Mouse (Mus musculus): ENCODE results near the gene Dpp10. TPM values are rescaled to one million over a fixed set of nuclear protein-coding genes. Genes with fewer than 3 reads are reported as not detected.

The Dpp10 gene
- polyA plus RNA-seq (2017; shearing (Covaris generic)), result under 1 TPM in 1 of 2 experiments, not detected in 1; 0.03 TPM

DNA sequence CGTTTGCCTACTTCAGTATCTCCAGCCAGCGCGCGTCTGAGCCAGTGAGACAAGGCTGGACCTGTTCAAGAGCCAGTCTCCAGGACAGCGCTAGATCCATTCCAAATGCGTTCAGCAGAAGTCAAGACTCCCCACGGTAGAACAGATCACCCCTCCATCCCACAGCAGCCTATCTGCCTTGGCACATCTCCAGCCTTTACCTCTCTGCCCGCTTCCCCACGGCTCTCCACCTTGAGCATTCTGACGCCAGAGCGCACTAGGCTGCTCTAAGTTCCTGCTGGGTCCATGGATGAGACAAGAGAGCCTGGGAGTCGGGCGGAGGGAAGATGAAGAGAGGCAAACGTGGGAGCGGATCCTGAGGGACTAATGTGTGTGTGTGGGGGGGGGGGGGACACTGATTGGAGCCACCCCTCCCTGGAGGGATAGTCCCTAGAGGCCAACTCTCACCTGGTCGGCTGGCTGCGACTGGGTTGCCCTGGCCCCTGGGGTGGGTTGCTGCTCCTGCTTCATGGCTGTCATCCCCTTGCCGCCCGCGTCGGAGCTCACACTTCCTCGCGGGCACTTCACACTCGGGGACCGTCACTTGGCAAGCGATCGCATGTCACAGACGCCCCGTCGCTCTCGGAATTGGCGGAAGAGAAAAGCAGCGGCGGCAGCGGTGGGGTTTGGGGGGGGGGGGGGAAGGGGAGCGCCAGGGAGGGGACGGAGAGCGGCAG, at the start of gene Dpp10:
Dpp10 (minus strand) TSS at position 635 of the 716 bp plus-strand sequence.
- ATAC-seq, result no peak

DNA sequence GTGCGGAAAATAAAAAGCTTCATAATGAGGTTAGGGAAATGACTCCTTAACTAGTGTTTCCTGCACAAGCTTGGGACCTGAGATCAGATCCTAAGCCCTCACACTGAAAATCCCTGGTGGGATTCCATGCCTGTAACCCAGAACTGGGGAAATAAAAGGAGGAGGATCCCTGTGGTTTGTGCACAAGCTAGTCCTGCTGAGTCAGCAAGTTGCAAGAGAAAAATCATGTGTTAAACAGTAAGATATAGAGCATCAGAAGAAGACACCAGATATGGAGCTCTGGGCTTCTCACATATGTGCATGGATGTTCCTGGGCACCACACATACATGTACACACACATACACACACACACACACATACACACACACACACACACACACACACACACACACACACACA, 3.2 kb upstream of the Dpp10 start:
- no peak for ATAC-seq

DNA sequence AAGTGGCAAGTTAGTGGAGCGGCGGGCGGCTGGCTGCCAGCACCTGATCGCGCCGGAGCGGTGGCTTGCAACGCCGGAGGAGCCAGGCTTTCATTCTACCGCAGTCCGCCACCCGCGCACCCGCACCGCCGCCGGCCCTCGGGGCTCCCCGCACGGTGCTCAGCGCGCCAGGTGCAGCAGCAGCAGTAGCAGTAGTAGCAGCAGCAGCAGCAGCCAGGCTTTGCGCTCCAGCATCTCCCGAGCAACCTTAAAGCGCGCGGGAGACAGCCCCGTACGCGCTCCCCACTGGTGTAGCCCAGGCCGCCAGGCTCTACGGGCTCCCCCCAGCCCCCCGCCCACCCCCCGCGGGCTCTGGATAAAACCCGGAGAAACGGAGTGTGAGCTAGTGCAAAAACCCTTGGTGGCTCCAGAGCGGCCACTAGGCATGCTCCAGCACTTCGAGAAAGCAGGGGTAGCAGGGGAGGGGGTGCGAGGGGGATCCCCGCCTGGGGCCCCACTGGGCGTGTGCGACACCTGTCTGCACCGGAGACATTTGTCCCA, 472 bp upstream of the Dpp10 start:
- no peak for ATAC-seq

DNA sequence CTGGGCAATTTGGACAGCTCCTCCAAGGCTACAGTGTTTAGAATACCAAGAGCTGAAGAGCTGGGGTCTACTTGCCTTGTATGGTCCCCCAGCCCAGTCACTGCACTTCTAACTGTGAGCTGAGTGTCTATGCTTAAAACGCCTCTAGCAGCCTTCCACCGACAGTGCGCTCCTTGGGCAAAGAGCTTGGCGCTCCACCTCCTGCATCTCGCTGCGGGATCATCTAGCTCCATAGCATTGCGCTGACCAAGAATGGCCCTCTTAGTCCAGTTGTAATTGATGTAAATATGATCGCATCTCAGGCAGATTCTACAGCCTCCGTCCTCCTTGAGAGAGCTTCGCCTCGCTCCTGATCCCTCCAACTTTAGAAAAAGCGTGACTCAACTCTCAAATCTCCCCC, 1.2 kb downstream of the Dpp10 start:
- no peak for ATAC-seq

DNA sequence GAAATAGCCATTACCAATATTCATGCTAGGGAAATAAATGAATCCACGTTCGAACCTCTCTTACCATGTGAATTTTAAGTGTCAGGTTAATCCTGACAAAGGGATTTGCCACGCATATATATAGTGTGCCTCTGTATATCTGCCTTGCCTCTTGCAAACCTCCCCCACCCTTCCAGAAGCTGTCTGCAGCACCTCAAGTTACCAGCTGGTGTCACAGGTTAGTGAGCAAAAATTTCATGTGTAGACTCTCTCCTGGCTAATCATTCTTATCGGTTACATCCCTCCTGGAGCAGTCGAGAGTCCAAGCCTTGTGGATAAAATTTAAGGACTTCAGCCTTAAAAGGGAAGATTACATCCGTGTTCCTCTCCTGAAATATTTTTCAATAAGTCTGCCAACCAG, 1.9 kb downstream of the Dpp10 start:
- ATAC-seq, result no peak

DNA sequence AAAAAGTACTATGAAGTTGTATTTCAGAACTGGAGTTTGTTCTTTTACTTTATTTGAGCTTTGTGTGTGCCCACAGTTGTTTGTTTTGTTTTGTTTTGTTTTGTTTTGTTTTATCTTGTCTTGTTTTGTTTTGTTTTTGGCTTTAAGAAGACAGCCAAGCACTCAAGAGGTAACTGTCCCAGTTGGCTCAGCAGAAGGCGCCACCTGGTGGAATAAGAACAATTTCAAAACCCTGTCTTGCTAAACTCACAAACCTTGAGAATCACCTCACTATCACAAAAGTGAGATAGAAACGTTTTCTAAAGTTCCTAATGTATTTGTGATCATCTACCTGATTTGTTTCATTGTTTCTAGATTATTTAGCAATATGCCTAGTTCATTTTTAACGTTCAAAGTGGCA, 3.8 kb downstream of the Dpp10 start:
- ATAC-seq, result no peak

DNA sequence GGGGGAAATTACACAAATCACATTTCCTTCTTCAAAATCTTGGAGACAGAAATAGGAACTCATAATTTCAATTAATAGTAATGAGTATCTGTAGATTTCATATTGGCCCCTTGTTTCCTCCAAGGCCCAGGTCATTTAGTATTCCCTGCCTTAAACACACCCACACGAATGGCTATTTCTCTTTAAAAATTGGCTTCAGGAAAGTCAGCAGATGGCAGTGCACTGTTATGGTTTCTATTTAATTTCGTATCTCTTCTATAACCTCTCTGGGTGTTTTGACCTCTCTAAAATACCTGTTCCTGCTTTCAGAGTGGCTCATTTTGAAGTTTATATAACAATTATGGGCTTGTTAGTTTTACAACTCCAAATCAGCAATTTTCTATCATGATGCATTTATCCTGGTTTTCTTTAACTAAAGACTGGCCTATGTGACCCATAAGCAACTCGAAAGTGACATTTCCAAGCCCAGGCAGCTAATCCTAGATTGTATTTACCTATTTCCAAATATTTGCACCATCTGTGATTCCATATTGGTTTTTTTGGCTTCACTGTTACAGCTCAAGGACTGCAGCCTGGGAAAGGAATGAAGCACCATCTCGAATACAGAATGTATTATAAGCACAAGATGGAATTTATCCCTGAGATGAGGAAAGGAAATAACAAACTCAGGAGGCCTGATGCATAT, 9.9 kb downstream of the Dpp10 start:
- ATAC-seq, result no peak

DNA sequence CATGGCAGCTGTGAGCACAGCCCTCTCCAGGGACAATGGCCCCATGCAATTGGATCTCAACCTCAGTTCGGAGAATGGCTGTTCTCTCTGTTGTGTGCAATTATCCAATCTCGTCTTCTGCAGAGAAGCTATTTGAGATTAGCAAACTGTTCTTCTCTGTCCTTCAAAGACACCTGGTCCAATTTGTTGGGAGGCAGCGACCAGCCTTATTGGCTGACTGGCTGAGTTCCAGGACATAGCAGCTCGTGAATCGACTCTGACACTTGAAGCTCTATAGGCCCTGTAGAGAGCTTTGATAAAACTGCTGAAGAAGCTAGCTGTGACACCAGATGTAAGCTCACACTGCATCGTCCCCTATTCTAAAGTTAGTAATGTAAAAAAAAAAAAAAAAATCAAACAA, 12.7 kb downstream of the Dpp10 start:
- ATAC-seq, result no peak

DNA sequence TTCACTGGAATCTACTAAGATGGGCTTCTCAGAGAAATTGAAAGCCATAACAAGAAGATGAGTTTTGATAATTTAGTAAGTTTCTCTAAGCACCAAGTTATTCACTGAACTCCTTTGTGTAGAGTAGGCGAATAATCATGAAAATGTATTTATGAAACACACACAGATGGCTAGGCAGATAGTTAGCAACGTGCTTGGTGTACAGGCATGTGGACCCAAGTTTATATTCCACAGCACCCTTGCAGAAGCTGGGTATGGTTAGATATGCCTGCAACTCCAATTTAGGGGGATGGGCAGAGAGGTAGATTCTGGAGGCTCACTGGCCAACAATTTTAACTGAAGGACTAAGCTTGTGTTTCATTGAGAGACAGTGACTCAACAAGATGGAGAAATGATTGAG, 13.4 kb downstream of the Dpp10 start:
- no peak for ATAC-seq

DNA sequence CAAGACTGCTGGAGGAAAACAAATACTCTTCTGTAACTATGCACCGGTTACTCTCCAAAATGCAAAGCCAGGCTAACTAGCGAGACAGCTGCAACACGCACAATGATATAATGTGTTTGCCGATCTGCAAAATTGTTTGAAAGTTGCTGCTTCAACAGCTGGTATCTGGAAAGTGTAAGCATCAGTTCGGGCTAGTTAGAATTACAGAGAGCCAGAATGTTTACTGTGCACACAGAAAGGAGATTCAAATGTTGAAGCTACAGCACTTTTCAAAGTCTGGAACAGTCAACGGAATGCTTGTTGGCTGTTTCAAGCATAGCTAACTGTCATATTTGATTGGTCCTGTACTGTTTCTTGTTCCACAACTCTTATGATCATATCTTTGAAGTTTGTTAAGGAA, 42.6 kb downstream of the Dpp10 start:
- ATAC-seq, result no peak

DNA sequence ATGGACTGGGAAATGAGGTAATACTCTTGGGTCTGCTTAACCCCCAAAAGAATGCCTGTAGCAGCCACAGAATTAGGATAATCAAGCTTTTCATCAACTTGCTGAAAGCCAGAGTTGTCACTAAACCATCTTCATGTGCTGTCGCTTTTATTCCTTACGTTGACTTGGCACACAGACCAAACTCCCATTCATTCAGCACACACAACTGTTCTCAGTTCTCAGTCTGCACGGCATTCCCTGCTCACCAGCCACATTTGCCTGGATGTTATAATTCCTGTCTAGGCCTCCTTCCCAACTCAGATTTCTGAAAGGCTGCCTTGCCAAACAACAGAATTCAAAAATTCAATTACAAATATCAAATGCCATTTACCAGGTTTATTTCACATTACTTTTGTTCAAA, 49.6 kb downstream of the Dpp10 start:
- ATAC-seq, result no peak

DNA sequence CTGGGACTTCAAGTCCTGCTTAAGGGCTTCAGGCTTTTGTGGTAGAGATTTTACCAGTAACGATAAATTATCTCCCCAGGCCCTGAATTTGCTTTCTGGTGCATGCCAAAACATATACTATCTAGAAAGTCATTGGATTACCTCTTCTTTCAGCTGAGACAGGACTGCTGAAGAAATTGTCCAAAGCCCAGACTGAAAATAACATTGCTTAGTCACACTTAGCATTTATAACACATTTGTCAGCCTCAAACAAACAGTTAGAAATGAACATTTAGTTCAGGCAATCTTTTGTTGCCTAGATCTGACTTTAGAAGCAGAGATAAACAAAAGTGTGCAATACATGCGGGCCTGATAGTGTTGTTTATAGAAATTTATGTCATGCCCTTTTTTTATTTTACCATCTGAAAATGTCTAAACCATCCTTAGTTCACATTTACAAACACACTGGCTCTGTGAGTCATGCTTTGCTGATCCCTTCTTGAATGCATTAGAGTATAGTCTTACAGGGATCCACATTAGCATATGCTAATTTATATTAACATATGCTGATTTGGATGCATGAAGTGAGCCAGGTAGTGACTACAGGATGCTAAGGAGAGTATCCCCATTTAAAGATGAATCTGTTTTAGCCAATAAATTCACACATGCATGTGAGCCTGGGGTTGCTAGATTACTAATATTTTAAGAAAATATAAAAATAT, 59.9 kb downstream of the Dpp10 start:
- ATAC-seq, result no peak

DNA sequence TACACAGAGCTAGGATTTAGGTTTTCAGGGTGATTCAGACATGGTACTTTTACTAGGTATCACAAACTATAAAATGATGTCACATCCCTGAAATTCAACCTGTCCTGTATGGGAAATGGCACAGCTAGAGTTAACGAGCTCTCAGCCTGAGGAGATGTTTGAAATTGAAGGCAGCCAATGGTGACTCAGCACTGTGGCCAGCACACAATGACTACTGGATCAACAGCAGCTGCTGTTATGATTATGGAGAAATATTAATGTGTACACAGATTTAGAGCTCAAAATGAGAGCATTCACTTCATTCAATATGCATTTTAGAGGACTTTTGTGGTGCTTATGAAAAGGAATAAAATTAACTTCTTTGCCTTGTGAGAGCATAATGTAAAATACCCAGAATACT, 66.8 kb downstream of the Dpp10 start:
- ATAC-seq, result no peak

DNA sequence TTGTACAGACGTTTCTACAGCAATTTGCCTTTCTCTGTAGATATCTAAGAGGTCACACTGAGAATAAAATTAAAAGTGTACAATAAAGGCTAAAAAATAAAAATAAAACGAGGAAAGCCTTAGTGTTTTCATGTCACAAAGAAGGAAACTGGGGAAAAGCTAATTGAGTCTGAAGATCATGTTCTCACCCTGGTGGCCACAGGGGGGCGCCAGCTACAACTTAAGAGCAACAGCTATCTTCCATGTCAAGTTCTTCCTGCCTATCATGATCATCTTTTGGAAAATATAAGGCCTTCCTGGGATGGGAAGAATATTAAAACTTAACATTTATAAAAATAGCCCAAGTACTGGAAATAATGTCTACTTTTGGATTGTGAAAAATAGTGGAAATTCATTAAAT, 70.7 kb downstream of the Dpp10 start:
- ATAC-seq, result no peak

DNA sequence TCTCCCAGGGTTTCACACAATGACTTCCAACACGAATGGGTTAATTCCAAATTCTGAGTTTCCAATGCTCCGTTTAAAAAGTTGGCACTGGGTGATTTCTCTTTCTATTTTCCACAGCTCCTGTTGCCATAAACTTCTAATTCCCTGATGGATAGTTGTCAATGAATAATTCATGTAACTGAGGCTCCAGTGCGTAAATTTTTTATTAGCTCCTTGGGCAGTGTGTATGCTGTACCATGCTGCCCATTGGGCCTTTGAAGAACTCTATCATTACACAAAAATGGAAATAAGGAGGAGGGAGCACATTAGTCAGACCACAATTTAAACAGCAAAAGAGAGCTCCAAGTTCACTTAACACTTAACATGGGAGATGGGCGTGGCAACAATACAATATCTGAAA, 99.2 kb downstream of the Dpp10 start:
- ATAC-seq, result no peak

DNA sequence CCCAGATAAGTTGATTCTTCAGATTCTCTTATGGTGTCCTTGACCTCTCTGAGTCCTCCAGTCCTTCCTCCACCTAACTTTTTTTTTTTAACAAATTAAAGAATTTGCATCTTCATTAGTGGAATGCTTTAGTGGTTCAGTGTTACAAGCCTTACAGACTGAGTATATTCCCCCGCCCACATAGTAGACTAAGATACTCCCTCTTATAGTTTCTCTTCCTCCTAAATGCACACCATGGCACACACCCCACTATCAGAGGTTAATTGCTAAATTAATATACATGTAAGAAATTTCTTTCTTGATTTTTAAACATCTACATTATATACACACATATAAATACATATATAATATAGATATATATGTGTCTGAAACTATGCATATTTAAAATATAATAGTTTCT, 104.5 kb downstream of the Dpp10 start:
- ATAC-seq, result no peak

DNA sequence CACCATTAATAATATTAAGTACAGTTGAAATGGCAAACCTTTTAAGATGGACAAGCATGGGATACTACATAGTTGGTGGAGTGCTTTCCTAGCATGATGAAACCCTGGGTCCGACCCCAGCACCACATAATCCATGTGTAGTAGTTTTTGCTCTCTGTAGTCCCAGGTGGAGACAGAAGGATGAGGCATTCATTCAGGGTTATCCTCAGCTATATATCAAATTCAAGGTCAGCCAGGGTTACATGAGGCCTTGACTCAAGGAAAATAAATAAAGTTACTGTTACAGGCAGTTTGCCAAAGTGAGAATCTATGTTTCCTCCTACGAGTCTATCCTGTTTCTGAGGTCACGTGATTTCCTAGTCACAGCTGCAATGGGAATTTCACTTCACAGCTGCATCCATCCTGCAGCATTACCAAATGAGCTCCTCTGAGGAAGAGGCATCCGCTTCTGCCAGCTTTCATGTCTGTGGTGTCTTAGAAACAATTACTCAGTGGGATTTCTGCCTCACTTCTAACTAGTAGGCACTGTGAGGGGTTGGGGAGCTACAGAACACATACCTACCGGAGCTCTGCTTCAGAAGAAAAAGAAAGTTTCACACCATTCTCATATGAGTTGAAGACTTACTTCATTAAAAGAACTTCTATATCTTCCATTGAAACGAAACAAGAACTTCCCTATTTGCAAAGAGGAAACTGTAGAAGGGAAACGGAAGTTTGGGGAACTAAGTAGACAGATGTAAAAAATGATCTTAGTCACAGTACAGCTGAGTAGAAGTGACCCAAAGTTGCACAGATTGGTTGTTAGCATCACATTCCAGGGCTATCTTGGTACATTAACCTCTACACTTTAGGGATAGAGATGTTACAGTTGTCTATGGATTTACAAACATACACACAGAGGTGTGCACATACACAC, 111.3 kb downstream of the Dpp10 start:
- ATAC-seq, result no peak

DNA sequence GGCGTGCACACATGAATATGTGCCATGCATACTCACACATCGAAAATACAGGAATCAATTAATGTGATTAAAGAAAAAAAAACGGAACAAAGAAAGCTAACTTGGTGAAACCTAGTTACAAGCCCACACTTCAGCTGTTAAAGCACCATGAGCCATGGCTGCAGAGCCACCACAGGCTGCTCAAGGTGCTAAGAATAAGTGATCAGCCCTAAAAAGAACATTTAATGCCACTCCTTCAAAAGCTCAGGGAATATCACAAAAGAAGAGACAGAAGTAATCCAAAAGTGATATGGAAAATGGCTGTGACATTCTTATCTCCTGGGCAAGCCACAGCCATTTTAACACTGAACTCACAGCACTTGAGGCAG, 117.4 kb downstream of the Dpp10 start:
- ATAC-seq, result no peak

DNA sequence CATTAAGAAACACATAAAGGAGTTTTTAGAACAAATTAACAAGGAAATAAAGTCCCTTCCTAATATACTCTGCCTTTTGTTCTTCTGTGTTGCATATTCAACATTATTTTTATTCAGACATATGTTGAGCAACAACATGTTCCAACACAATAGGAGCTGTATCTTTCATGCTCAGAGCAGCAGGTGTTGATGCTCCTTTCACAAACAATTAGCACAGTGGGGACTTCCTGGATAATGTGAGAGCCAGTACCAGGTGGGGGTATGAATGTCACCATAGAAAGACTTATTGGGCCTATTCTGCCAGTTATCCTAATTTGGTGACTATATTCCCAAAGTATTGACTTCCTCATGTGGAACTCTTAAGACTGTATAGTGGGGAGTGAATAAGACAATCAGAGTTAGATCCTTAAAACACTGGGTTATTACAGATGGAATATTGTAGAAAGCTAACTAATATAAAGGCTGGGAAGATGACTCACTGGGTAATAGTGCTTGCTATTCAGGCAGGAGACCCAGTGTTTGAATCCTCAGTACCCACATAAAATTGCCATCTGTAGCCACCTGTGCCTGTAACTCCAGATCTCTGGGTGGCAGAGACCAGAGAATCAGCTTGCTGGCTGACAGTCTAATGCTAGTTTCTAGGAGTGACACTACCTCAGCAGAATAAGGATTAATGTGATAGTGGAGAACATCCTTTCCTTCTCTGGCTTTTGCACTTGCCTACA, 117.9 kb downstream of the Dpp10 start:
- no peak for ATAC-seq

DNA sequence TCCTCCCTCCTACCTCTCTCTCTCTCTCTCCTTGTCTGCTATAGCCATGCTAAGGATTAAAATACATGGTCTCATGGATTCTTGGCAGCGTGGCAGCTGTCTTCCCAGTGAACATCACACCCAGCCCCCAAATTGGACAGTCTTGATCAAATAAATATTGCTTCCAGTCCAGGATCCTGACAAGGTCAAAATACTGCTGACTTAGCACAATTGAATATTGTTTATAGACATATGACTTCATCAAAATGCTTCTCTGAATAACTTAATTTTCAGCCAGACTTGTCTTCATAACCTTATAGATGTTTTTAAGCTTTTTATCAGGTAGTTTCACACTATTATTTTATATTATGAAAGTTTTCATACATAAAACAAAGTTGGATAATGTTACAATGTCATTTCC, 120.5 kb downstream of the Dpp10 start:
- ATAC-seq, result no peak

DNA sequence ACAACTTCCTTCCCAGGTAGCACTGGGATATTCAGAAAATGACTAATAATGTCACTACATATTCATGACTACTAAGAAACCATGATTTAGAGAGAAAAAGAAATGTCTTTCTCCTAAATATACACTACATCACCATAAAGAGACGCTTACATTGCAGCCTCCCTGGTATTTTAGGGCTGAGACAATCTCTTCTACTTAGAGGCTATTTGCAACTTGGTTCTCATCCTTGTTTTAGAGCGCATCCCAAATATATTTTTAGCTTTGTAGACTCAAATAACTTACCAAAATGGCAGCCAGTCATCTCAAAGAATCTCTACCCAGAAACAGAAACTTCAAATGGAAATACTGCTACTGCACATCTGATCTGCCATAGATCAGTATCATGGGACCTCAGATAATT, 121.5 kb downstream of the Dpp10 start:
- ATAC-seq, result no peak

DNA sequence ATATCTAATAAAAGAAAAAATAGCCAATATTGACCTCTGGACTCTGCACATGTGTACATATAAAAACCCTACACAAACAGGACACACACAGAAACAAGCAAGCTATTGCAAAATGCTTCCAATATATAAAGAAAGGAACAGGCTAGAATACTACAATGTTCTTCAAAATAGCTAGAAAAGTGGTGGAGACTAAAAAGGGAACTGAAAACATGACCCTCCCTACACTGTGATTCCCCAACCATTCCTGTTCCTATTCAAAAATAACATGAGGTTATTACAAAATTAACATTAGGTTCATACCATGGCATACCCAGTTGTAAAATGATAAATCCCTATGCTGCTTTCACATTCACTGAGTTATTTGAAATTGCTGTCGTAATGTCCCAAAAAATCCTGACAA, 125.8 kb downstream of the Dpp10 start:
- no peak for ATAC-seq

Measured in CD4-positive, CD25-positive, alpha-beta regulatory T cell, adult 4 months (primary cell).